Mouse (Mus musculus): Measurements from ENCODE around the gene Zmiz1.

- no peak for TF ChIP-seq POLR2A (IDR thresholded peaks at IDR 0.05; ENCODE audit: low read depth, low read length)
- no peak for TF ChIP-seq RCOR1 (conservative IDR thresholded peaks at IDR 0.05; ENCODE audit: low read depth, low read length)
Observed at GRCm38 (mm10) chr14:25615602-25616001, 156.6 kb downstream of the Zmiz1 start.

Measured in CH12.LX (cell line).